Mouse (Mus musculus): Measurements from ENCODE around the gene Nxpe5. TPM values are rescaled to one million over a fixed set of nuclear protein-coding genes. Genes with fewer than 3 reads are reported as not detected.

Gene Nxpe5
- polyA plus RNA-seq, 1 experiment from 2014 or later, result not detected

- WGBS, result 86% methylated on average over 3 of the region's 3 CpGs
- Histone ChIP-seq H3K4me1 (peaks cover 40% of the 10 kb centered on the region), H3K27ac (no peak overlapping the region), H3K4me3 (no peak overlapping the region), H3K36me3 (replicated peaks) (peaks cover 19% of the 10 kb centered on the region), H3K27me3 (ENCODE audit: poor library complexity, severe bottlenecking) (peaks cover 17% of the 10 kb centered on the region), H3K9me3 (no peaks in the 10 kb centered on the region)
- DNase-seq (ENCODE audit: extremely low spot score, low spot score), result no peak
Measured at GRCm38 (mm10) chr5:138267114-138267513, 41.4 kb downstream of the Nxpe5 start.

GRCm38 (mm10) chr5:138268980-138269379 is 43.3 kb downstream of the Nxpe5 start:
- Histone ChIP-seq H3K4me1 (peaks cover 44% of the 10 kb centered on the region), H3K27me3 (ENCODE audit: poor library complexity, severe bottlenecking) (peaks cover 25% of the 10 kb centered on the region), H3K36me3 (replicated peaks) (peaks cover 14% of the 10 kb centered on the region), H3K4me3 (no peak overlapping the region), H3K9me3 (no peaks in the 10 kb centered on the region), H3K27ac (no peak overlapping the region)
- WGBS, result 84% methylated on average over 4 of the region's 4 CpGs
- no peak for DNase-seq (ENCODE audit: extremely low spot score, low spot score)

GRCm38 (mm10) chr5:138271232-138271631 is 45.5 kb downstream of the Nxpe5 start:
- Histone ChIP-seq H3K4me1 (peaks cover 56% of the 10 kb centered on the region), H3K27ac (no peak overlapping the region), H3K27me3 (ENCODE audit: poor library complexity, severe bottlenecking) (peaks cover 39% of the 10 kb centered on the region), H3K9me3 (no peaks in the 10 kb centered on the region), H3K4me3 (no peak overlapping the region), H3K36me3 (replicated peaks) (peaks cover 25% of the 10 kb centered on the region)
- DNase-seq (ENCODE audit: extremely low spot score, low spot score), result no peak
- WGBS, result 46% methylated on average over 3 of the region's 3 CpGs

- peak within 1 kb of the TSS; percentile 44 for H3K4me3 ChIP-seq
- H3K9me3 ChIP-seq, result no peaks in the 10 kb centered on the region
- DNase-seq (ENCODE audit: extremely low spot score, low spot score), result peak; percentile 57
- peaks cover 68% of the 10 kb centered on the region for H3K4me1 ChIP-seq
- H3K27me3 ChIP-seq (ENCODE audit: poor library complexity, severe bottlenecking), result peaks cover 51% of the 10 kb centered on the region
- 3% methylated on average over 12 of the region's 12 CpGs for WGBS
- H3K36me3 ChIP-seq (replicated peaks), result peaks cover 33% of the 10 kb centered on the region
- peak within 1 kb of the TSS; percentile 79 for H3K27ac ChIP-seq
Measured at GRCm38 (mm10) chr5:138272409-138272923, 46.8 kb downstream of the Nxpe5 start, which contains the start of gene Gal3st4. Gene Gal3st4 (minus strand): TSS chr5:138272840.

GRCm38 (mm10) chr5:138274186-138274585 is 48.5 kb downstream of the Nxpe5 start:
- WGBS, result 63% methylated on average over 8 of the region's 8 CpGs
- H3K27me3 ChIP-seq (ENCODE audit: poor library complexity, severe bottlenecking), result peaks cover 51% of the 10 kb centered on the region
- no peaks in the 10 kb centered on the region for H3K9me3 ChIP-seq
- peaks cover 45% of the 10 kb centered on the region for H3K36me3 ChIP-seq (replicated peaks)
- no peak for DNase-seq (ENCODE audit: extremely low spot score, low spot score)
- no peak overlapping the region; the same call in 1 of the 2 replicates for H3K4me3 ChIP-seq
- H3K27ac ChIP-seq, result no peak overlapping the region
- H3K4me1 ChIP-seq, result peaks cover 86% of the 10 kb centered on the region

GRCm38 (mm10) chr5:138275216-138276050 is 49.7 kb downstream of the Nxpe5 start:
- DNase-seq (ENCODE audit: extremely low spot score, low spot score), result no peak
- Histone ChIP-seq H3K27me3 (ENCODE audit: poor library complexity, severe bottlenecking) (peaks cover 51% of the 10 kb centered on the region), H3K4me1 (peaks cover 89% of the 10 kb centered on the region), H3K36me3 (replicated peaks) (peaks cover 45% of the 10 kb centered on the region), H3K4me3 (peak overlapping the region; percentile 47), H3K9me3 (peaks cover 1% of the 10 kb centered on the region), H3K27ac (peak overlapping the region; percentile 73)
- 6% methylated on average over 41 of the region's 41 CpGs for WGBS

GRCm38 (mm10) chr5:138277994-138278393 is 52.3 kb downstream of the Nxpe5 start:
- peaks cover 50% of the 10 kb centered on the region for H3K27me3 ChIP-seq (ENCODE audit: poor library complexity, severe bottlenecking)
- no peak overlapping the region for H3K27ac ChIP-seq
- H3K9me3 ChIP-seq, result peaks cover 9% of the 10 kb centered on the region
- no peak for DNase-seq (ENCODE audit: extremely low spot score, low spot score)
- peaks cover 66% of the 10 kb centered on the region for H3K4me1 ChIP-seq
- peak overlapping the region; percentile 77 for H3K4me3 ChIP-seq
- 92% methylated on average over 7 of the region's 7 CpGs for WGBS
- H3K36me3 ChIP-seq (replicated peaks), result peaks cover 45% of the 10 kb centered on the region

- WGBS, result 1% methylated on average over 56 of the region's 56 CpGs
- peak; percentile 99 for DNase-seq (ENCODE audit: extremely low spot score, low spot score)
Measured at GRCm38 (mm10) chr5:138279585-138280424, 54.1 kb downstream of the Nxpe5 start, which contains the start of the genes Gm43720, Gpc2 and Stag3. Gene Gm43720 (minus strand): TSS chr5:138279958. Gene Gpc2 (minus strand): TSS chr5:138280005. Gene Stag3 (plus strand): TSS chr5:138280240.

GRCm38 (mm10) chr5:138280425-138280768 is 54.7 kb downstream of the Nxpe5 start:
- WGBS, result 24% methylated on average over 26 of the region's 26 CpGs
- H3K4me3 ChIP-seq, result peak overlapping the region; percentile 77
- peaks cover 9% of the 10 kb centered on the region for H3K9me3 ChIP-seq
- peaks cover 42% of the 10 kb centered on the region for H3K4me1 ChIP-seq
- peaks cover 33% of the 10 kb centered on the region for H3K36me3 ChIP-seq (replicated peaks)
- H3K27ac ChIP-seq, result peak overlapping the region; percentile 69; the same call in 1 of the 2 replicates
- no peak for DNase-seq (ENCODE audit: extremely low spot score, low spot score)
- H3K27me3 ChIP-seq (ENCODE audit: poor library complexity, severe bottlenecking), result peaks cover 34% of the 10 kb centered on the region

More at GRCm38 (mm10) chr5:138279585-138280424, 54.1 kb downstream of the Nxpe5 start, which contains the start of the genes Gm43720, Gpc2 and Stag3:
- H3K9me3 ChIP-seq, result peaks cover 9% of the 10 kb centered on the region
- H3K4me3 ChIP-seq, result peak within 1 kb of the TSS; percentile 77
- H3K27me3 ChIP-seq (ENCODE audit: poor library complexity, severe bottlenecking), result peaks cover 37% of the 10 kb centered on the region
- peaks cover 39% of the 10 kb centered on the region for H3K36me3 ChIP-seq (replicated peaks)
- peak within 1 kb of the TSS; percentile 92 for H3K27ac ChIP-seq
- peaks cover 48% of the 10 kb centered on the region for H3K4me1 ChIP-seq

GRCm38 (mm10) chr5:138280829-138281228 is 55.1 kb downstream of the Nxpe5 start:
- Histone ChIP-seq H3K4me3 (no peak overlapping the region; the same call in 1 of the 2 replicates), H3K9me3 (peaks cover 9% of the 10 kb centered on the region), H3K36me3 (replicated peaks) (peaks cover 28% of the 10 kb centered on the region), H3K27me3 (ENCODE audit: poor library complexity, severe bottlenecking) (peaks cover 32% of the 10 kb centered on the region), H3K27ac (no peak overlapping the region), H3K4me1 (peaks cover 37% of the 10 kb centered on the region)
- 92% methylated on average over 15 of the region's 15 CpGs for WGBS
- DNase-seq (ENCODE audit: extremely low spot score, low spot score), result no peak

GRCm38 (mm10) chr5:138281798-138282197 is 56.1 kb downstream of the Nxpe5 start:
- Histone ChIP-seq H3K27me3 (ENCODE audit: poor library complexity, severe bottlenecking) (peaks cover 23% of the 10 kb centered on the region), H3K4me3 (no peak overlapping the region), H3K4me1 (peaks cover 28% of the 10 kb centered on the region), H3K36me3 (replicated peaks) (peaks cover 19% of the 10 kb centered on the region), H3K27ac (no peak overlapping the region), H3K9me3 (peaks cover 9% of the 10 kb centered on the region)
- 80% methylated on average over 2 of the region's 2 CpGs for WGBS
- no peak for DNase-seq (ENCODE audit: extremely low spot score, low spot score)

- no peak for DNase-seq (ENCODE audit: extremely low spot score, low spot score)
- Histone ChIP-seq H3K4me1 (peaks cover 10% of the 10 kb centered on the region), H3K27me3 (ENCODE audit: poor library complexity, severe bottlenecking) (peaks cover 16% of the 10 kb centered on the region), H3K27ac (no peak overlapping the region), H3K4me3 (no peak overlapping the region), H3K36me3 (replicated peaks) (peaks cover 1% of the 10 kb centered on the region; the same call in 1 of the 2 replicates), H3K9me3 (peaks cover 9% of the 10 kb centered on the region)
- 65% methylated on average over 1 of the region's 1 CpGs for WGBS
Measured at GRCm38 (mm10) chr5:138283540-138283939, 57.8 kb downstream of the Nxpe5 start.

Measured in forebrain, embryonic 10.5 days (tissue).